Mouse (Mus musculus): ENCODE measurements around the gene Prkcsh. TPM values are rescaled to one million over a fixed set of nuclear protein-coding genes. Genes with fewer than 3 reads are reported as not detected.
A peak's percentile ranks its signal among the peaks of the same experiment; 100 is the strongest.

The Prkcsh gene
- total and polyA plus RNA-seq, 2 experiments from 2014 or later = 69.7 to 84.9 TPM

DNA sequence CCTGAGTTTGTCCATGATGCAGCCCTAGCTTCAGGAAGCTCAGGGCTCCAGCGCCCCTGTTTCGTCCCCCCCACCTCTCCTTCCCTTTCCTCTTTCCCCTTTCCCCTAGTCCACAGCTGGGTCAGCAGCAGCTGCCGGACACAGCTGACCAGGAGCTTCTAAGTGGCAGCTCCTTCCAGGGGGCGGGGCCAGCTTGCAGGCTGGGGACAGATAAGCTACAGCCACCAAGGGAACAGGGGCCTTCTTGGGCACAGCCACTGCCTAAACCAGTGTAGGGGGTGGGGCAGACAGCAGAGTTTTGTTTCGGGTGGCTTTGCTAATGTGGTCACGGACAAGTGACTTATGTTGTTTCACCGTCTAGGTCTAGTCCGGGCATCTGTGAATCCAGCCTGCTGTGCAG is 39.2 kb upstream of the Prkcsh start, which contains the start of gene Epor:
Gene Epor (minus strand): TSS at position 90 of the 400 bp plus-strand sequence.
- 24% methylated on average over 8 of the region's 8 CpGs for WGBS
- 0 out of 2 replicates have a peak, but pooled peaks have one; percentile 8 for ATAC-seq
- no peak for TF ChIP-seq CTCF (IDR thresholded peaks at IDR 0.05; ENCODE audit: low read depth)
- Histone ChIP-seq H3K4me1 (ENCODE audit: insufficient read depth, low read length) (peaks cover 13% of the 10 kb centered on the region), H3K4me2 (ENCODE audit: low read depth, low read length) (peak within 1 kb of the TSS; percentile 82), H3K9me3 (ENCODE audit: low read length) (no peaks in the 10 kb centered on the region), H3K27me3 (ENCODE audit: insufficient read depth, low read length) (peaks cover 33% of the 10 kb centered on the region), H3K9ac (replicated peaks; ENCODE audit: low read length) (peak within 1 kb of the TSS; percentile 21; the same call in 1 of the 2 replicates), H3K27ac (no peak within 1 kb of the TSS), H3K4me3 (ENCODE audit: low read length) (peak within 1 kb of the TSS; percentile 40), H3K36me3 (ENCODE audit: insufficient read depth, low read length) (no peaks in the 10 kb centered on the region)
- no peak for DNase-seq (ENCODE audit: low spot score)

DNA sequence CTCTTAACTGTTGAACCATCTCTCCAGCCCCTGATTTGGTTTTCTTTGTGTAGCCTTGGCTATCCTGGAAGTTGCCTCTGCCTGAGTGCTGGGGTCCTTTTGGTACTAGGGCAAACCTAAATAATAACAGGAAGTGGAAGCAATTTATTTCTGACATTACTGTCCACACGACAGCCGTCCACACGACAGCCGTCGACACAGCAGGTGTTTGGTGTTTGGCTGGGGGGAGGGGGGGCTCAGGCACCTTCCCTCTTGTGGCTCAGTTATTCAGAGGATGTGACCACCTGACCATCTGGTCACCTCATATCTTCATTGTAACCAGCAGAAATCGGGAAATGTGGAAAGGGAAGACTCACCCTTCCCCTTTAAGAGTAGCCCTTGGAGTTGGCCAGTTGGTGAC is 33.7 kb upstream of the Prkcsh start:
- no peaks in the 10 kb centered on the region for H3K4me1 ChIP-seq (ENCODE audit: insufficient read depth, low read length)
- no peak overlapping the region for H3K4me3 ChIP-seq (ENCODE audit: low read length)
- DNase-seq (ENCODE audit: low spot score) (no peak), ATAC-seq (no peak)
- no peak overlapping the region for H3K27ac ChIP-seq
- H3K9ac ChIP-seq (replicated peaks; ENCODE audit: low read length) = no peak overlapping the region
- no peaks in the 10 kb centered on the region for H3K27me3 ChIP-seq (ENCODE audit: insufficient read depth, low read length)
- TF ChIP-seq CTCF (IDR thresholded peaks at IDR 0.05; ENCODE audit: low read depth) = no peak
- H3K36me3 ChIP-seq (ENCODE audit: insufficient read depth, low read length) = no peaks in the 10 kb centered on the region
- H3K4me2 ChIP-seq (ENCODE audit: low read depth, low read length) = no peak overlapping the region
- 61% methylated on average over 6 of the region's 6 CpGs for WGBS
- H3K9me3 ChIP-seq (ENCODE audit: low read length) = no peaks in the 10 kb centered on the region

DNA sequence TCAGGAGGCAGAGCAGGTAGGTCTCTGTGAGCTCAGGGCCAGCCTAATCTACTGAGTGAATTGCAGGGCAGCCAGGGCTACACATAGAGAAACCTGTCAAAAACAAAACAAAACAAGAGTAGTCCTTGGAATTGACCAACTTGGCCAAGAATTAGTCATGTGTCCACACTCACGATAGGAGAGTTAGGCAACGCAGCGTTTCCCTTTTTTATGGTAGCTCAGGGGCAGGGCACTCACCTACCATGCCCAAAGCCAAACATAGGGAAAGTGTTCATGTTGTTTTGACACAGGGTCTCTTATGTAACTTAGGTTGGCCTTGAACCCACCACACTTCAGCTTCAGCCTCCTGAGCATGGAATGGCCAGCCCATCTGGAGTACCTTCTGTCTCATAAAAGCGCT is 33.3 kb upstream of the Prkcsh start:
- Histone ChIP-seq H3K4me3 (ENCODE audit: low read length) (no peak overlapping the region), H3K4me1 (ENCODE audit: insufficient read depth, low read length) (no peaks in the 10 kb centered on the region), H3K4me2 (ENCODE audit: low read depth, low read length) (no peak overlapping the region), H3K27ac (no peak overlapping the region), H3K9me3 (ENCODE audit: low read length) (no peaks in the 10 kb centered on the region), H3K36me3 (ENCODE audit: insufficient read depth, low read length) (no peaks in the 10 kb centered on the region), H3K27me3 (ENCODE audit: insufficient read depth, low read length) (no peaks in the 10 kb centered on the region), H3K9ac (replicated peaks; ENCODE audit: low read length) (no peak overlapping the region)
- 89% methylated on average over 4 of the region's 4 CpGs for WGBS
- TF ChIP-seq CTCF (IDR thresholded peaks at IDR 0.05; ENCODE audit: low read depth) = no peak
- DNase-seq (ENCODE audit: low spot score) = no peak
- no peak for ATAC-seq

DNA sequence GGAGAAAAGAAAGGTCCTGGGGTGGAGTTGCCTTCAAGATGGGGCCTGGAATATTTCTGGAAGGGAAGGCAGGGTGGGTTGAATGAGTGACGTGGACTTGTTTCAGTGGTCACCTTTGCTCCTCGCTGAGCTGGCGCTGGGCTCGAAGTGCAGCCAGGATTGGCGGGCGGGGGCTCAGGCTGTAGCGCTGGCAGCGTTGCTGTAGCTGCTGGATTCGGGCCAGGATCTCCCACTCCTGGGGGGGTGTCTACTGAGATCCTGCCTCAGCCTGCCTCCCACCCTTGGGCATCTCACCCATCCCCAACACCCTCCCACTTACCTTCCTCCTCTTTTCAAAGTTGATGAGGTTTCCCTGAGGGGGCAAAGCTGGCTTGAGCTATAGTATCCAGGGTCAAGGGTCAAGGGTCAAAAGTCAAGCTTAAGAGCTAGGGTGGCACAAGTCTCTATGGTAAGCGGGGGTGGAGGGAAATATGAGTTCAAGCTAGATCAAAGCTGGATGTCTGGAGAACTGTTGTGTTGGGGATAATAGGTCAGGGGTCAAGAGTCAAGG is 25.9 kb upstream of the Prkcsh start:
- H3K4me1 ChIP-seq (ENCODE audit: insufficient read depth, low read length) = no peaks in the 10 kb centered on the region
- no peaks in the 10 kb centered on the region for H3K36me3 ChIP-seq (ENCODE audit: insufficient read depth, low read length)
- ATAC-seq (no peak), DNase-seq (ENCODE audit: low spot score) (no peak)
- no peak overlapping the region for H3K9ac ChIP-seq (replicated peaks; ENCODE audit: low read length)
- 78% methylated on average over 10 of the region's 10 CpGs for WGBS
- H3K27ac ChIP-seq = no peak overlapping the region
- no peak overlapping the region for H3K4me2 ChIP-seq (ENCODE audit: low read depth, low read length)
- no peaks in the 10 kb centered on the region for H3K9me3 ChIP-seq (ENCODE audit: low read length)
- no peaks in the 10 kb centered on the region for H3K27me3 ChIP-seq (ENCODE audit: insufficient read depth, low read length)
- no peak for TF ChIP-seq CTCF (IDR thresholded peaks at IDR 0.05; ENCODE audit: low read depth)
- no peak overlapping the region for H3K4me3 ChIP-seq (ENCODE audit: low read length)

DNA sequence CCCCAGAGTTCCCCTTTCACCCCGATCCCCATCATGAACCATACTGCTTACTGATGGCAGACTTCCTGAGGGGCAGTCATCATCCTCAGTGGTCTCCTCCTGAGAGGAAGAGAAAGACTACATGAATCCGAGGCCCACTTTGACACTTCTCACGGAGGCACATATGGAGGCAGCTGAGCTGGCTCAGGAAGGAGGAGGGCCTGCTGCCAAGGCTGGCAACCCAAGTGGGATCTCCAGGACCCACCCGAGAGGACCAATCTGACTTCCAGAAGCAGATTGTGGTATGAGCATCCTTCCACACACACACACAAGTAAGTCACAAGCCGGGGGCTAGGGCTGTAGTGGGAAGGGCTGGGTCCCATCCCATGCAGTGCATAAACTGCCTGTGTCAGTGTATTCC is 25.3 kb upstream of the Prkcsh start:
- no peaks in the 10 kb centered on the region for H3K36me3 ChIP-seq (ENCODE audit: insufficient read depth, low read length)
- WGBS = 61% methylated on average over 5 of the region's 5 CpGs
- no peaks in the 10 kb centered on the region for H3K27me3 ChIP-seq (ENCODE audit: insufficient read depth, low read length)
- H3K27ac ChIP-seq = no peak overlapping the region
- TF ChIP-seq CTCF (IDR thresholded peaks at IDR 0.05; ENCODE audit: low read depth) = no peak
- H3K9ac ChIP-seq (replicated peaks; ENCODE audit: low read length) = no peak overlapping the region
- ATAC-seq (0 out of 2 replicates have a peak, but pooled peaks have one; percentile 19), DNase-seq (ENCODE audit: low spot score) (no peak)
- no peaks in the 10 kb centered on the region for H3K4me1 ChIP-seq (ENCODE audit: insufficient read depth, low read length)
- H3K4me2 ChIP-seq (ENCODE audit: low read depth, low read length) = no peak overlapping the region
- no peak overlapping the region for H3K4me3 ChIP-seq (ENCODE audit: low read length)
- no peaks in the 10 kb centered on the region for H3K9me3 ChIP-seq (ENCODE audit: low read length)

DNA sequence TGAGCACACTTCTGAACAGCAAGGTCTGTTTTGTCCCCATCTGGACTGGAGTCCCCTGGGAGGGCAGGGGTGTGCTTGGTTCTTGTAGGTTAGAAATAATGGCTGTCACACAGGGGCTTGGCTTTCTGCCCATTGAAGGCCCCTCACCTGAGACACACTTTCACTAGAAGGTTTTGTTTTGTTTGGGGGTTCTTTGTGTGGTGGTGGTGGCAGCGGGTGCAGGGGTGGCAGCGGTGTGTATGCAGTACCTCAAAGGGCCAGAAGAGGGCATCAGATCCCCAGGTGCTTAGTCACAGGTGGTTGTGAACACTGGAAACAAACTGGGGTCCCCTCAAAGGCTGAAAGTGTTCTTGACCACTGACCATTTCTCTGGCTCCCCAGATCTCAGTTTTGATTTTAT is 24.6 kb upstream of the Prkcsh start:
- Histone ChIP-seq H3K4me3 (ENCODE audit: low read length) (no peak overlapping the region), H3K36me3 (ENCODE audit: insufficient read depth, low read length) (no peaks in the 10 kb centered on the region), H3K4me1 (ENCODE audit: insufficient read depth, low read length) (no peaks in the 10 kb centered on the region), H3K27me3 (ENCODE audit: insufficient read depth, low read length) (no peaks in the 10 kb centered on the region), H3K9ac (replicated peaks; ENCODE audit: low read length) (no peak overlapping the region), H3K9me3 (ENCODE audit: low read length) (no peaks in the 10 kb centered on the region), H3K27ac (no peak overlapping the region), H3K4me2 (ENCODE audit: low read depth, low read length) (no peak overlapping the region)
- DNase-seq (ENCODE audit: low spot score) (no peak), ATAC-seq (no peak)
- WGBS = 37% methylated on average over 2 of the region's 2 CpGs
- TF ChIP-seq CTCF (IDR thresholded peaks at IDR 0.05; ENCODE audit: low read depth) = peak; percentile 65

DNA sequence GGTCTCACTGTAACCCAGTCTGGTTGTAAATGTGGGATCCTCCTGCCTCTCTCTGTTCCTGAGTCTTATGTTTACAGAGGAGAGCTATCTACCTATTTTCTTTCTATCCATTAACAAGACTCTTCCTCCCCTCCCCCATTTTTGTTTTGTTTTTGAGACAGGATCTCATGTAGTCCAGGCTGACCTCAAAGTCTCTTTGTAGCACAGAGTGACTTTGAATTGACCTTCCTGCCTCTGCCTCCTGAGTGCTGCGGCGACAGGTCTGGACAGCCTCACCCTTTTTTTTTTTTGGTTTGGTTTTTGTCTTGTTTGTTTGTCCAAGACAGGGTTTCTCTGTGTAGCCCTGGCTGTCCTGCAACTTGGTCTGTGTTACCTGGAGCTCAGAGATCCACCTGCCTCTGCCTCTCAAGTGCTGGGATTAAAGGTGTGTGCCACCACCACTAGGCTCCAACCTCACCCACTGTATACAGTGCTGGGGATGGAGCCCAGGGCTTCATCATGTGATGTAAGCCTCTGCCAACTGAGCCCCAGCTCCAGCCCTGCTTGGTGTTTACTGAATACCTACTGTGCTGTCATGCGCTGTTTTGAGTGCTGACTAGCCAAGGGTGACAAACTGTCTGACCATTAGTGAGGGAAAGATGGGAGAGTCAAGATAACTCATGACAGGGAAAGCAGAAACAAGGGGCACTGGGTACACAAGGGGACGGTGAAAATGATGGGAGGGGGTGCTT is 24.0 kb upstream of the Prkcsh start:
- H3K36me3 ChIP-seq (ENCODE audit: insufficient read depth, low read length) = no peaks in the 10 kb centered on the region
- ATAC-seq (no peak), DNase-seq (ENCODE audit: low spot score) (no peak)
- H3K27ac ChIP-seq = no peak overlapping the region
- no peaks in the 10 kb centered on the region for H3K27me3 ChIP-seq (ENCODE audit: insufficient read depth, low read length)
- no peak for TF ChIP-seq CTCF (IDR thresholded peaks at IDR 0.05; ENCODE audit: low read depth)
- WGBS = 90% methylated on average over 4 of the region's 4 CpGs
- H3K4me1 ChIP-seq (ENCODE audit: insufficient read depth, low read length) = no peaks in the 10 kb centered on the region
- H3K4me3 ChIP-seq (ENCODE audit: low read length) = no peak overlapping the region
- no peak overlapping the region for H3K9ac ChIP-seq (replicated peaks; ENCODE audit: low read length)
- no peaks in the 10 kb centered on the region for H3K9me3 ChIP-seq (ENCODE audit: low read length)
- H3K4me2 ChIP-seq (ENCODE audit: low read depth, low read length) = no peak overlapping the region

Data from hindbrain, postnatal 0 days (tissue).